In genomic region chr14:78987543-78987942, GRCm38 (mm10) we compare ENCODE assay signal across 17 mouse cellular contexts.
DNase-seq lines count a peak whose midpoint lies in the region; ATAC-seq and TF ChIP-seq lines count a peak whose summit lies in the region.
"Had no signal": no experiment of that assay in that cellular context is flagged by ENCODE, and none has a peak within 500 bp of the region (broad histone marks: within the 10 kb centered on the region; RNA-seq: fewer than 3 reads in every experiment).

No protein-coding gene starts in this region.

- no peak for TF ChIP-seq CTCF in kidney, adult 2 months (conservative IDR thresholded peaks at IDR 0.05; ENCODE audit: insufficient read depth, insufficient read length, low read depth, low read length)
- TF ChIP-seq CTCF in heart, adult 2 months (IDR thresholded peaks at IDR 0.05) = no peak

- no peaks in the 10 kb centered on the region for H3K9me3 ChIP-seq in kidney, embryonic 16.5 days (ENCODE audit: low read length)
- H3K9me3 ChIP-seq: limb, embryonic 10.5 days; liver, embryonic 13.5 days; megakaryocyte, embryonic 14.5 days; midbrain, embryonic 15.5 days had no signal

- no peak for ATAC-seq in kidney, embryonic 16.5 days (ENCODE audit: low FRiP score, low TSS enrichment)
- ATAC-seq: midbrain, embryonic 15.5 days had no signal

- H3K4me1 ChIP-seq in kidney, adult 2 months (ENCODE audit: control insufficient read depth, insufficient read depth, low read length) = no peaks in the 10 kb centered on the region
- 0 out of 2 replicates have a peak, but pooled peaks cover 4% of the 10 kb centered on the region for H3K4me1 ChIP-seq in kidney, embryonic 16.5 days (ENCODE audit: insufficient read depth, low read length)
- H3K4me1 ChIP-seq in heart, adult 2 months (ENCODE audit: control insufficient read depth, insufficient read depth, low read length) = peaks cover 7% of the 10 kb centered on the region
- H3K4me1 ChIP-seq: liver, embryonic 13.5 days; midbrain, embryonic 15.5 days had no signal

- H3K4me3 ChIP-seq in kidney, adult 2 months (ENCODE audit: insufficient read depth, low read depth, low read length) = no peak overlapping the region
- H3K4me3 ChIP-seq in kidney, embryonic 16.5 days (ENCODE audit: low read length) = no peak overlapping the region
- H3K4me3 ChIP-seq in heart, adult 2 months = no peak overlapping the region
- H3K4me3 ChIP-seq: limb, embryonic 10.5 days; liver, embryonic 13.5 days; midbrain, embryonic 15.5 days had no signal

- H3K9ac ChIP-seq in kidney, embryonic 16.5 days (replicated peaks; ENCODE audit: low read length) = no peak overlapping the region
- H3K9ac ChIP-seq in heart, adult 2 months (ENCODE audit: low read depth, low read length) = no peak overlapping the region
- H3K9ac ChIP-seq: liver, embryonic 13.5 days; midbrain, embryonic 15.5 days had no signal

- H3K79me2 ChIP-seq in heart, adult 2 months (replicated peaks; ENCODE audit: control insufficient read depth, insufficient read depth, low read length) = no peaks in the 10 kb centered on the region

- TF ChIP-seq POLR2A in kidney, adult 2 months (IDR thresholded peaks at IDR 0.05; ENCODE audit: low read depth, low read length) = no peak
- TF ChIP-seq POLR2A in heart, adult 2 months (IDR thresholded peaks at IDR 0.05; ENCODE audit: insufficient read depth, low read depth, low read length) = no peak

- no peaks in the 10 kb centered on the region for H3K27me3 ChIP-seq in kidney, adult 2 months (replicated peaks; ENCODE audit: control insufficient read depth, insufficient read depth, low read length)
- no peaks in the 10 kb centered on the region for H3K27me3 ChIP-seq in kidney, embryonic 16.5 days (ENCODE audit: insufficient read depth, low read length)
- no peaks in the 10 kb centered on the region for H3K27me3 ChIP-seq in heart, adult 2 months (ENCODE audit: control insufficient read depth, insufficient read depth, low read length)
- H3K27me3 ChIP-seq: liver, embryonic 13.5 days; megakaryocyte, embryonic 14.5 days; midbrain, embryonic 15.5 days had no signal

- intact Hi-C loops in heart, adult 2 months (cut with DNase I) = loop anchor here (5.0 kb wide), 1 partner anchor 315 kb away; no protein-coding TSS in a partner anchor

- H3K27ac ChIP-seq in kidney, adult 2 months (ENCODE audit: insufficient read depth, low read depth, low read length) = no peak overlapping the region
- no peak overlapping the region for H3K27ac ChIP-seq in kidney, embryonic 16.5 days (ENCODE audit: low read length)
- no peak overlapping the region for H3K27ac ChIP-seq in heart, adult 2 months
- H3K27ac ChIP-seq: limb, embryonic 10.5 days; liver, embryonic 13.5 days; midbrain, embryonic 15.5 days; stomach, postnatal 0 days had no signal

- DNase-seq in kidney, adult 2 months = peak; percentile 15
- peak; percentile 24 for DNase-seq in right cerebral cortex, adult 18-20 months
- DNase-seq in right cerebral cortex, postnatal 14 days = no peak
- peak; percentile 52 to 77 for DNase-seq in layer of hippocampus, adult 18-20 months (ENCODE audit: low spot score in 2 of 2)
- no peak for DNase-seq in heart, adult 2 months
- DNase-seq in retina, embryonic 14.5 days (ENCODE audit: low spot score) = no peak
- DNase-seq: cerebellum, adult 9-11 months; gastrocnemius, postnatal 36 days; kidney, adult 9 months; liver, embryonic 13.5 days; thymus, postnatal 25 days had no signal

- no peak overlapping the region for H3K4me2 ChIP-seq in kidney, embryonic 16.5 days (replicated peaks; ENCODE audit: low read depth, low read length)
- H3K4me2 ChIP-seq: heart, embryonic 11.5 days; liver, embryonic 13.5 days; midbrain, embryonic 15.5 days had no signal

- no peak for TF ChIP-seq EP300 in heart, adult 2 months (IDR thresholded peaks at IDR 0.05; ENCODE audit: insufficient read depth, low read depth, low read length)

- peaks cover 1% of the 10 kb centered on the region; the same call in 1 of the 2 replicates for H3K36me3 ChIP-seq in kidney, adult 2 months (ENCODE audit: control insufficient read depth, insufficient read depth, low read length)
- no peaks in the 10 kb centered on the region for H3K36me3 ChIP-seq in kidney, embryonic 16.5 days (ENCODE audit: insufficient read depth, low read length)
- peaks cover 9% of the 10 kb centered on the region for H3K36me3 ChIP-seq in heart, adult 2 months (ENCODE audit: control insufficient read depth, insufficient read depth, low read length)
- H3K36me3 ChIP-seq: limb, embryonic 10.5 days; liver, embryonic 13.5 days; midbrain, embryonic 15.5 days had no signal

- 71% methylated on average over 8 of the region's 8 CpGs for WGBS in kidney, adult 2 months
- WGBS in kidney, embryonic 16.5 days = 86% methylated on average over 8 of the region's 8 CpGs
- 60% methylated on average over 8 of the region's 8 CpGs for WGBS in heart, adult 2 months

Comparison
In these comparisons a context has a peak if more than half of its experiments do, and no peak if none do; other contexts are left out.
1. DNase-seq: peak in kidney, adult 2 months (single experiment), right cerebral cortex, adult 18-20 months (single experiment) and layer of hippocampus, adult 18-20 months (2 of 2); none in right cerebral cortex, postnatal 14 days (single experiment), heart, adult 2 months (0 of 2) and retina, embryonic 14.5 days (single experiment).